Mouse (Mus musculus) thymus, adult 2 months (tissue): ENCODE measurements around the gene Hs6st3. TPM values are rescaled to one million over a fixed set of nuclear protein-coding genes. Genes with fewer than 3 reads are reported as not detected.

ENCODE experiments used
- DNase-seq: peaks from one replicate; pipeline ENCODE4 v3.0.0; 2021
- H3K27ac ChIP-seq: fragments of 200-500 bp; 2 replicates; pipeline ENCODE4 v1.5.1; 2012; ENCODE audit warnings: low read length, control low read depth; ENCODE audit not compliant: control insufficient read depth, insufficient read depth
- H3K27me3 ChIP-seq: fragments of 200-500 bp; 2 replicates; pipeline ENCODE4 v1.6.1; 2012; ENCODE audit warnings: mild to moderate bottlenecking, low read length, moderate library complexity, mixed read lengths; ENCODE audit not compliant: control insufficient read depth, insufficient read depth
- H3K36me3 ChIP-seq: fragments of 200-500 bp; 2 replicates; pipeline ENCODE4 v1.6.1; 2012; ENCODE audit warnings: mild to moderate bottlenecking, low read length, moderate library complexity; ENCODE audit not compliant: control insufficient read depth, insufficient read depth
- H3K4me1 ChIP-seq: fragments of 200-500 bp; replicated peaks from 2 replicates; pipeline ENCODE4 v1.6.1; 2012; ENCODE audit warnings: low read length; ENCODE audit not compliant: control insufficient read depth, insufficient read depth
- H3K4me3 ChIP-seq: fragments of 200-500 bp; 2 replicates; pipeline ENCODE4 v1.5.1; 2012; ENCODE audit warnings: mild to moderate bottlenecking, low read length, control low read depth, moderate library complexity; ENCODE audit not compliant: control insufficient read depth, insufficient read depth
- CTCF ChIP-seq: fragments of 200-500 bp; IDR thresholded peaks from 2 replicates; pipeline ENCODE4 v1.5.1; 2012; ENCODE audit warnings: mild to moderate bottlenecking, control low read depth, low read length, moderate library complexity, borderline replicate concordance; ENCODE audit not compliant: control insufficient read depth, poor library complexity, insufficient read depth; ENCODE audit errors: extremely low read depth
- POLR2A ChIP-seq: fragments of 200-500 bp; IDR thresholded peaks from 2 replicates; pipeline ENCODE4 v1.6.1; 2012; ENCODE audit warnings: mild to moderate bottlenecking, low read length, control low read depth, moderate library complexity; ENCODE audit not compliant: control insufficient read depth, poor library complexity, insufficient read depth; ENCODE audit errors: extremely low read depth
- WGBS: fragments of 180-500 bp; shearing (Covaris S2); methylation state at CpG from one replicate; pipeline ENCODE4 v1.1.7; 2018; 5-methylcytosine and 5-hydroxymethylcytosine counted together
- polyA plus RNA-seq: library from polyadenylated mRNA; depleted of rRNA; stranded (reverse); fragments of >200 nt; gene quantifications from 2 replicates; pipeline ENCODE4 v1.2.3, GENCODE M21; 2012

Hs6st3 gene
- polyA plus RNA-seq, 1 experiment: 0.05 TPM

DNA sequence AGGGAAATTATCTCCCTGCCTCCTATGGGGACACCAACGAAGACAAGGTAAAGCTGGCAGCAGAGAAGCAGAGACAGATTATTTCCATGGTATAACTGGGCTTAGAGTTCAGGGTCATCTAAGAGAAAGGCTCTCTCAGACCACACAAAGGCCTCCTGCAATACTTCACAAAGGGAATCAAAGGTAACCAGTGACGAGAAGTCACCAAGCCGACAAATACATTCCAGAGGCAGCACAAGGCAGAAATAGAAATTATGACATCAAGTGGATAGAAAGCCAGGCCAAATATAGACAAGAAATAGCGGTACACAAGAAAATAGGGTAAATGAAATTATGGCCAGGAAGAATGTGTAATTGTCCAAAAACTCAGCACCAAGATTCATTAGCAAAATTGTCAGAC lies 633.9 kb downstream of the Hs6st3 start:
- Histone ChIP-seq H3K27ac (no peak overlapping the region), H3K4me3 (no peak overlapping the region), H3K4me1 (no peaks in the 10 kb centered on the region), H3K27me3 (no peaks in the 10 kb centered on the region), H3K36me3 (no peaks in the 10 kb centered on the region)
- no peak for DNase-seq
- TF ChIP-seq CTCF: no peak
- TF ChIP-seq POLR2A: no peak
- WGBS: 83% methylated on average over 4 of the region's 4 CpGs

DNA sequence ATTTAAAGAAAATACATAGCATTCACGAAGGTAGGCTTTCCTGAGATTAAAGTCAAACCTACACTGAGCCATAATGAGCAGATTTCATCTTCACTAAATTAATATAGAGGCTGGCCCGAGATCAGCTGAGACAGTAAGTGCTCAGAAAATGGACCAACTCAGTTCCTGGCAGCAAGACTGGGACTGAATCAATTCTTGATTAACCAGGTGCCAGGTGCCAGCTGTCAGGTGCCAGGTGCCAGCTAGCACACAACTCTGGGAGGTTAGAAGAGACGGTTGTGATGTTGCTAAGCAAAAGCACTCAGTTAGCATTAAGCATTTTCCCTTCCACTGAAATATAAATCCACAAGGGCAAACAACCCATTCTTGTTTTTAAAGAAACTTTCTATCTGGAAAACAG lies 638.1 kb downstream of the Hs6st3 start:
- no peak overlapping the region for H3K4me3 ChIP-seq
- DNase-seq: no peak
- TF ChIP-seq CTCF (no peak), POLR2A (no peak)
- no peaks in the 10 kb centered on the region for H3K4me1 ChIP-seq
- H3K27me3 ChIP-seq: no peaks in the 10 kb centered on the region
- no peak overlapping the region for H3K27ac ChIP-seq
- WGBS: 86% methylated on average over 3 of the region's 3 CpGs
- H3K36me3 ChIP-seq: no peaks in the 10 kb centered on the region

DNA sequence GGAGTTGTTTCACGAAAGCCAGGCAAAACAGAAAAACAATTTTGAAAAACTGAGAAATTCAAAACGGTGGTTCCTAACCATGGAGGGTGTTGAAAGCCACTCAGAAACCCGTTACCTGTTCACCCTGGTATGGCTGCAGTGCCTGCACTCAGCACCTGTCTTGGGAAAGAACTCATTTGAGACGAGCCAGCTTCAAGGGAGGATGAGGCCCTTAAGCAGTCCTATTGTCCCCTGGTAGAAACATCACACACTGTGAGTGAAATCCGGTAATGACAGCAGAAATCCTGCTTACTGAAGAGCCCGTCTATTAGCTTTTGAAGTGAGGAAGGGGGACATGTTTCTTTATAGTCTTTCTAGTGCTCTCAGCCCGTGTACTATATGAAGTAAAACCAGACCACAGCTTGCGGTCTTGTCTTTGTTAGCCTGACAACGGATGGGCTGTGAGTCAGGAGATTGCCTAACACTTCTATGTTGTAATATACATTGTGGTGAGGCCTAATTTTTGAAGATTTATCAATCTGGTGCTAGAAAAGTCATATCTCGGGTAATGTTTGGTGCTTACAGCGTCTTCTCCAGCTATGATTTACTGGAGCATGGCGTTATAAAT lies 641.9 kb downstream of the Hs6st3 start:
- TF ChIP-seq POLR2A (no peak), CTCF (no peak)
- no peaks in the 10 kb centered on the region for H3K4me1 ChIP-seq
- H3K4me3 ChIP-seq: no peak overlapping the region
- H3K27ac ChIP-seq: no peak overlapping the region
- DNase-seq: no peak
- 90% methylated on average over 12 of the region's 12 CpGs for WGBS
- no peaks in the 10 kb centered on the region for H3K27me3 ChIP-seq
- H3K36me3 ChIP-seq: no peaks in the 10 kb centered on the region

DNA sequence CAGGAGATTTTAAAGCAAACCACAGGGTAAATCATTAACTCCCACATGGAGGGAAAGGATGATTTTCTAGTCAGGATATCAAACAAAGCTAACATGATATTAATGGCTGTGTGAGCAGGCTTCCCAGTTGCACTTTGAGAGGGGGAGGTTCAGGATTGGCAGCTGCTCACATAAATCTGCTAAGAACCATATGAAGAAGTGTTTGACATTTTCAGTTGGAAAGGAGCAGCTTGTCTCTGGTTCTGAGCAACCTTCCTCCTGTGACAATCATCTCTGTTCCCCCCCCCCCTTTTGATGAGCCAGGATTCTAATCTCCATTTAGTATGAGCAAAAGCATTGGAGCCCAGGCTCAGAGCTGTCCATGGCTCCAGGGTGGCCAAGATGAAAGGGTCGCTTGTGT lies 643.0 kb downstream of the Hs6st3 start:
- WGBS: 100% methylated on average over 1 of the region's 1 CpGs
- TF ChIP-seq POLR2A (no peak), CTCF (no peak)
- H3K27ac ChIP-seq: no peak overlapping the region
- DNase-seq: no peak
- no peak overlapping the region for H3K4me3 ChIP-seq
- H3K27me3 ChIP-seq: no peaks in the 10 kb centered on the region
- no peaks in the 10 kb centered on the region for H3K4me1 ChIP-seq
- H3K36me3 ChIP-seq: no peaks in the 10 kb centered on the region

DNA sequence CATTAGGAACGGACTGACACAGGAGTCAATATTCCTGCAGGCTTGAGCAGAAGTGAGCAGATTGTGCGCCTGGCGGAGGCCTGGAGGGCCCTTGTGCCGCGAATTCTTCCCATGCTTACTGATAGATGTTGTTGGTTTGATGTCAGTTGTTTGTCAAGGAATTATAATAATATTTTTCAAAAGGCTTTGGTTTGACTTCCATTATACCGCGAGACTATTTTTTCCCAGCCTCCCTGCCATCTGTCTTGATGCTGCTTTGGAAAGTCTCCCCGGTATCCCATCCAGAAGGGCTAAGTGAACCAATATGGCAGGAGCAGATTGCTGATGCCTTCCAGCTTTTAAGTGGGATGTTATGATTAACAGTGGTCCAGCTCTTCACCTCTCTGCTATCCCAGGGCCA lies 651.3 kb downstream of the Hs6st3 start:
- WGBS: 97% methylated on average over 8 of the region's 8 CpGs
- H3K27ac ChIP-seq: no peak overlapping the region
- TF ChIP-seq CTCF (no peak), POLR2A (no peak)
- no peak overlapping the region for H3K4me3 ChIP-seq
- no peak for DNase-seq
- H3K36me3 ChIP-seq: no peaks in the 10 kb centered on the region
- H3K27me3 ChIP-seq: no peaks in the 10 kb centered on the region
- no peaks in the 10 kb centered on the region for H3K4me1 ChIP-seq

DNA sequence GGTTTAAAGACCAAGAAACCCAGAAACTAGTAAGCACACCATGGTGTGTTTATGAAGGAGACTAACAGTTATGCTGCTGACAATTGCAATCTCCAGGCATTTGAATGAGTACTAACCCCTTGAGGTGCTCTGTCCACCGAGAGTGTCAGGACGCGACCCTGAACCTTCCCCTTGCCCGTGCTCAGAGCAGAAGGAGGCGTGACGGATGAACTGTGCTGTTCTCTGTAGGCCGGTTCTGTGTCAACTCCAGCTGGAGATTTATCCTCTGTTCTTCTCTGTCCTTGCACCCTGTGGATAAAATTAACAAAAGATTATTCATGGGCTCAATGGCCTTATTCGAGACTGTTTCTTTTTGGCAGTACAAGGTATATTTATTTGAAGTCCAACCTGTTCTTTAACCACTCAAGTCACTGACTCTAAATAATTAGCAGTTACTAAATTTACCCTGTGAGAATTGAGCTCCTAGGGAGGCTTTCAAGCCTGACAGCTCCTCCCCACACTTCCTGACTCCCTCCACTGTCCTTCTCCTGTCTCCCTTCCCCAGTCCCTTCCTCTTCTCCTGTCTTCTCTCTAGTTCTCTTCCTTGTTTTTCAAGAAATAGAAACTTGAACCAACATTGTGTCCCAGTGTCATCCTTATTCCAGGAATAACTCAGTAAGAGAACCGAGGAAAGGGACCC lies 659.2 kb downstream of the Hs6st3 start:
- no peak for TF ChIP-seq POLR2A
- TF ChIP-seq CTCF: no peak
- WGBS: 86% methylated on average over 9 of the region's 9 CpGs
- Histone ChIP-seq H3K4me1 (no peaks in the 10 kb centered on the region), H3K4me3 (no peak overlapping the region), H3K27me3 (no peaks in the 10 kb centered on the region), H3K27ac (no peak overlapping the region), H3K36me3 (no peaks in the 10 kb centered on the region)
- DNase-seq: no peak

DNA sequence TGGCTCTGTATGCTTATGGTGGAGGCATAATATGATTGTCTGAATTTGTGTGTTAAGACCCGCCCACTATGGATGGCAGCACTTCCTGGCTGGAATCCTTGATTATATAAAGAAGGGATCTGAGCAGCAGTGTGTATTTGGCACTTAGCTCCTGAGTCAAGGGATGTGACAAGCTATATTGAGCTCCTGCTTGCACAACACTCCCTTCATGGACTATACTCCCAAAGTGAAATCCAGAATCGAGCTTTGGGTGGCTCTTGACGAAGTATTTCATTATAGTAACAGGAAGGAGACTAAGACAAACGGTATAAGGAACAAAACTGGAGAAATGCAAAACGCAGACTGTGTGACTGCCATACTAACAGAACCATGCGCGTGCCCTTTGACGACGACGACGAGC lies 660.4 kb downstream of the Hs6st3 start:
- WGBS: 93% methylated on average over 11 of the region's 11 CpGs
- no peaks in the 10 kb centered on the region for H3K4me1 ChIP-seq
- no peak overlapping the region for H3K27ac ChIP-seq
- no peak overlapping the region for H3K4me3 ChIP-seq
- no peak for DNase-seq
- no peaks in the 10 kb centered on the region for H3K27me3 ChIP-seq
- no peaks in the 10 kb centered on the region for H3K36me3 ChIP-seq
- no peak for TF ChIP-seq CTCF
- no peak for TF ChIP-seq POLR2A

DNA sequence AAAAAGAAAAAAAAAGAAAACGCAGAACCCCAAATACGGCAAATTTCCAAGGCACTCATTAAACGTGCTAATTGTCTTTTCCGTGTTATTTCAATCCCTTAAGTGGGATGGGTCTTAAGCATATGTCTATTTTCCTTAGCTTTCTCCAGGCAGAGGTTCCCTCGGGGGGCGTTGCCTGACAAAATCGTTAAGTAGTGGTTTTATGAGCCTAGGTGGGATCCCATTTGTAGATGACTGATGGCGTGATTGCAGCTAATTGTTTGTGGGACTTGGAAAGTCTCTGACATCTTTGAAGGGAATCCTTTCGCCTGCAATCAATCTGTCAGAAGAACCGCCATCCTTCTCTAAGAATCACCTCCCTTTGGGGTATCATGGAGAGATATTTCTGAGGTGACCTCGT lies 662.7 kb downstream of the Hs6st3 start:
- TF ChIP-seq POLR2A (no peak), CTCF (no peak)
- no peak for DNase-seq
- Histone ChIP-seq H3K4me3 (no peak overlapping the region), H3K27ac (no peak overlapping the region), H3K36me3 (no peaks in the 10 kb centered on the region), H3K27me3 (no peaks in the 10 kb centered on the region), H3K4me1 (no peaks in the 10 kb centered on the region)
- 85% methylated on average over 11 of the region's 11 CpGs for WGBS
